Mouse (Mus musculus): ENCODE measurements around the gene Ddb1.

The Ddb1 gene

DNA sequence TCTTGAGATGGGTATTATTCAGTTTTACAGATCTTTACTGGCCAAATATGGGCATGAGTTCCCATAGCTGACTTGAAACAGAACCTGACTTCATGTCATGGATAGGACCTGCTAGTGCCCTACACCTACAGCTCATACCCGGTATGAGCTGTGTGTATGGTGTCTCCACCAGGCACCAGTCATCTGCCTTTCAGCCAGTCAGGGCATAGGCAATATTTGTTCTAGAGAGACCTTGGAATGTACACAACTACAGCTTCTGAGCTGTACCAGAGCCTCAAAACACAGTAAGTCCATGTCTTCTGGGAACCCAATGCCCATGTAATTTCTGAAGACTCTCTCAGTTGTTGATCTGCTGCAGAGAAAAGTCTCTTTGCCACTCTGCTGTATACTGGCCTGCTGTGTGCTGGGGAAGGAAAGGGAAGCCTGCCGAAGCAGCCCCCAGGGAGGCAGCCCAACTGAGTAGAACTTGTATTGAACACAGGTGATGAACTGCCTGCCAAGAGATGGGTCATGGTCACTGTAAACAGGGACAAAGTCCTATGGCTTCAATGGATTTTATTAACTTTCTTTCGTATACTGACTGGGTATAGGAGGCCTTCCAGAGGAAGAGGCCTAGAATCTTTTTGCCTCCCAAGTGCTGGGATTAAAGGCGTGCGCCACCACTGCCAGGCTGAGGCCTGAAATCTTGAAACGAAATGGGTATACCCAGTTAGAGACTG is 13.3 kb upstream of the Ddb1 start:
- DNase-seq (ENCODE audit: low spot score) = no peak

DNA sequence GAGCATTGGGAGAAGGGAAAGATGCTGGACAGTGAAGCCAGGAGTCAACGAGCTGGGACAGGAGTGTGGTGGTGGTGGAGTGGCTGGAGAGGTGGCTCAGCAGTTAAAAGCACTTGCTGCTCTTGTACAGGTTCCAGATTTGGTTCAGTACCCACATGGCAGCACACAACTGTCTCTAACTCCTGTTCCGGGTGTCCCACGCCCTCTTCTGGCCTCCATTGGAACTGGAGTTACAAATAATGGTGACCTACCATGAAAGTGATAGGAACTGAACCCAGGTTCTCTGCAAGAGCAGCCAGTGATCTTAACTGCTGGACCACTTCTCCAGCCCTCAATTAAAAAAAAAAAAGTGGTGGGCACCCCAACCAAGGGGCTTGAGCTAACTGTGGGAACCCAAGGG is 6.9 kb upstream of the Ddb1 start:
- peak; percentile 32 for DNase-seq (ENCODE audit: low spot score)

DNA sequence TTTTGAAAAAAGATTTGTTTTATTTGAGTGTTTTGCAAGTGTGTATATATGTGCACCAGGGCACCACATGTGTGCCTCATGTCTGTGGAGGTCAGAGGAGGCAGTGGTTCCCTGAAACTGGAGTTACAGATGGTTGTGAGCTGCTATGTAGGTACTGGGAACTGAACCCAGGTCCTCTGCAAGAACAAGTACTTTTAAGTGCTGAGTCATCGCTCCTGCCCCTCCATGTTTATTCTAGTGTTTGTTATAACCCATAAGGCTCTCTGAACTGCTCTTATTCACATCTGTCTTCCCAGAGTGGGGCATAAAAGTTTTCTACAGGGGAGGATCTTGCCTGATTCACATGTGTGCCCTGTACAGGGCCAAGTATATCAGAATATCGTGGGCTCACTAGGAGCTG is 5.5 kb upstream of the Ddb1 start:
- DNase-seq (ENCODE audit: low spot score) = no peak

DNA sequence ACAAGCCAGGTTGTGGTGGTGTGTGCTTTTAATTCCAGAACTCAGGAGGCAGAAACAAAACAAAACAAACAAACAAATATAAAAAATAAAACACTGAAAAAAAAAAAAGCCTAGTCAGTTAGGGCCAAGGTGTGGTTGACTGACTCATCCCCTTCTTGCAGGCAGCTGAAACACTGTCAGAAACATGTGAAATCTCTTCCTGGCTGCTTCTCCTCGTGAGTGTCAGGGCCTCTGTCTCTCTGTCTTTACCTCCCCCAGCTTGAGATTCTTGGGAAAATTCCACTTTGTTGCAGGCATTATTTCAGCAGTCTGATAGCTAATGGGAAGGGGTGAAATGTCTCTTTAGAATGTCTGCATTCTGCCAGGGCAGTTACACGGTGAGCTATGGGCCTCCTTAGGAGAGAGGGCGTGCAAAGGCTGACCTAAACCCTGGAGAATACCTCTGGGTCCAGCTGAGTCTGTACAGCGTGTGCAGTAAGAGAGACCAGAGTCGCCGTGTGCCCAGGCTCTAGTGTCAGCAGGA is 2.8 kb upstream of the Ddb1 start:
- no peak for DNase-seq (ENCODE audit: low spot score)

DNA sequence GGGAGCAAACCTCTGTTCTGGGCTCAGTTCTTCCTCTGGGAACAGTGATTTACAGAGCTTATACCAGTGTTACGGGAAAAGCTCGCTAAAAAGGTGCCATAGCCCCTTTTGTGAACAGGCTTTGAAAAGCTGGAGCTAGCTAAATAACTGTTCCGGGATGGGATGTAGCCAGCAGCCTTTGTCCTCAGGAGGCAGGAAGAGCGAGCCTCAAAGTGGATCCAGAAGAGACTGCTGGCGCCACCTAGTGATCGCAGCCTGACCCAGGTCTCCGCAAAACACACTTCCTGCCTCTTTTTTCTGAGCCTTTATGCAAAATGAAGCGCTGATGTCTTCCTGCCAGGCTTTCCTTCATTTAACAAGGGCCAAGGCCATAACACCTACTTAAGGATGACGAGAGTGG is 2.3 kb upstream of the Ddb1 start:
- peak; percentile 91 for DNase-seq (ENCODE audit: low spot score)

DNA sequence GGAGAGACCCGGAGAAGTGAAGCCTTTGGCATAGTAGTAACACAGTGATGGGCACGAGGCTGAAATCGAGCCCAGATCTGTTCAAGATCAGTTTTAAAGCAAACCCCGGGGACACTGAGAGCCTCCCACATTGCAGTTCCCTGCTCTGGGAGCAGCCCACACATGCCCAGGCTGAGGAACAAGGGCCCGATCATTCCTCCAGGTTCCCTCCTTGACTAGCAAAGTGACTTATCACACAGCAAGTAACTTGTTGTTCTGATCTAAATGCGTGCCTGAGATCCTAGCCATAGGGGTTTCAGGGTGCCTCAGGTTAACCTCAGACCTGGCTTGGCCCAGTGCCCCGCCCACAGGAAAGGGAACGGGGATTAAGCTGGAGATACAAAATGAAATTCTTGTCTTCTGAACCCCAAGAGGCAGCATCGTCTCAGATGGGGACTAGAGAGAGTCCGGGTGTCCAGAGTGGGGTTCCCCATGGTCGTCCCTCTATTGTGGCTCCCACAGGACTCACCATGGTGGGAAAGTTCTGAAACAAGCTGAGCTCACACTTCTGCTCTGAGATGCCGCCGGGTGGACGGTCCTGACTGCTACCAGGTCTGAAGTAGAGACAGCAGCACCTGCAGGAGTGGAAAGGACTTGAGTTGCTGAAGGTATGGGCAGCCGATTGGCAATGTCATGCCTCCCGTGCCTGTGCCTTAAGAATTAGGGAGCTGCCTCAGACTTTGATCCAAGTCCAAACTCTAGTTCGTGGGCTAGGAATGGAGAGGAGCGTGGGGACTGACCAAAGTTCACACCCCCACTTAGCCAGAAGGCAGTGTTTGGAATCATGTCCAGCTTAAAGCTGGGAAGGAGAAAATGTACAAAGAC is 1.2 kb upstream of the Ddb1 start:
- DNase-seq (ENCODE audit: low spot score) = no peak

DNA sequence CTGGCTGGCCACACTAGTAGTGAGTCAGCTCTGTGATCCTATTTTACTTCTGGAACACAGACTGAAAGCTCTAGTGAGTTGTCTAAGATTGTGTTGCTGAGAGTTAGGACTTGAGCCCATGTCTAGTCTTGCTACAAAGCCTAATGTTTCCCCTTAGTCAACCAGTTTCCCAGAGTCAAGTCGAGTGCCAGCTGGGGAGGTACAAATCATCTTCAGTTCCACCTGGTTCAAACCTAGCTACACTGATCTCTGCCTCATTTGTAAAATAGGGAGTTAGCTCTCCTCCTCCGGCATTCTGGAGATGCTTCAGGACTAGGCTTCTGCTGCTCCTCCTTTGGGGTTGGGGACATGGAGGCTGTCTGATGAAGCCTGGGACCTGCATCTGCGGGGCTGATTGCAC is 593 bp upstream of the Ddb1 start:
- DNase-seq (ENCODE audit: low spot score) = no peak

DNA sequence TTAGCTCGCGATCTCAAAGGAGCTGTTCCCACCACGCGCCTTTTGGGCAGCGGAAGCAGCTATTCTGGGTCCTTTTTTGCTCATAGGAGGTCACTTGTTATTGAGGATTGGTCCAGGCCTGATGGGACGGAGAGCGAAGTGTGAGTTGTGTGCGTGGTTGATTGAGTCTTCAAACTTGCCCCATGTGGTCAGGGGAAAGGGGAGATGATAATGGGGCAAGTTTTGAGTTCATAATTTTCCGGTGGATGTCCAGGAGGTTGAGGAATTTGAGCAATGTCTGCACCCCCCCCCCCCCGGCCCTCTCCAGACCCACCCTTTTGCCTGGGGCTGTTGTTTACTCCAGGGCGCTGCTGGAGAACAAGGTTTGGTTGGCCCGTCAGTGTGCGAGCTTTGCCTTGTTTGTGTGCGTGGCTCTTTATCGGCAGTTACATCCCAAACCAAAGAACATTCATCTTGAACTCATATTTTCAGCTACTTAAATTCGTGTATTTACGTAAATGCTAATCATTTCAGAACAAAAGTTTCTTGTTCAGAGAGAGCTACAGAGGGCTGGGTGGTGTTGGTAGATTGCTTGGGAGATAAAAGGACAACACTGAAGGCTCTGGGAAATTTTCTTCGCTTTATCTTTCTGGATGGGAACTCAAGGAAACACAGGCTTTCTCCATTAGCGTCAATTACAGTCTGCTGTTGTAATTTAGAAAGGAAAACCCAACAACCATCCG is 935 bp downstream of the Ddb1 start:
- DNase-seq (ENCODE audit: low spot score) = no peak

DNA sequence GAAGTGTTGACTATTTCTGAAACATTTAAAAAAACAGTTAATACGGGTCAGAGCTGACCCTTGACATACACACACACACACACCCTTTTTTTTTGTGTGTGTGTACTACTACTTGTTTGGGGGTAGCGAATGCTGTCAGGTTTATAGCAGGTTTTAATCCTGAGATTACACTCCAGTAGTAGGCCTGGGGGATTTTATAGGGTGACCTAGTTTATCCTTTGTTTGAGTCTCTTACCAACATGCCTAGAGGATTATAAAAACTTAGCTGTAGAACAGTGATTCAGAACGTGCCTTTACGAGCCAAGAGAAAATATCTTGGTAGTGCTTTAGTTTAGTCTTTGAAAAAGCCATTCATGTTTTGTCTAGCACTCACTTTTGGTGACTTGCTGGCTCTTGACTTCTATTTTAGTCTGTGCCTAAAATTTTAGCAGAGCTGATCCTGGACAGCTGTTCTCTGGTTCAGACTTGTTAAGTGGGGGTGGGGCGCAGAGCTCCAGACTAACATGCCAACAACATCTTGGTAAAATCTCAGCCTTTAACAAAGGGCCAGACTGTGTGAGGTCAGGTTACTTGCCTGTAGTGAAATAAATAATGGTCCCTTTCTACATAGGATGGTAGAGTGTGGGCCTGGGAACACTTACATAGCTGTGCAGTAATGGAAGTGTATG is 3.6 kb downstream of the Ddb1 start:
- no peak for DNase-seq (ENCODE audit: low spot score)

DNA sequence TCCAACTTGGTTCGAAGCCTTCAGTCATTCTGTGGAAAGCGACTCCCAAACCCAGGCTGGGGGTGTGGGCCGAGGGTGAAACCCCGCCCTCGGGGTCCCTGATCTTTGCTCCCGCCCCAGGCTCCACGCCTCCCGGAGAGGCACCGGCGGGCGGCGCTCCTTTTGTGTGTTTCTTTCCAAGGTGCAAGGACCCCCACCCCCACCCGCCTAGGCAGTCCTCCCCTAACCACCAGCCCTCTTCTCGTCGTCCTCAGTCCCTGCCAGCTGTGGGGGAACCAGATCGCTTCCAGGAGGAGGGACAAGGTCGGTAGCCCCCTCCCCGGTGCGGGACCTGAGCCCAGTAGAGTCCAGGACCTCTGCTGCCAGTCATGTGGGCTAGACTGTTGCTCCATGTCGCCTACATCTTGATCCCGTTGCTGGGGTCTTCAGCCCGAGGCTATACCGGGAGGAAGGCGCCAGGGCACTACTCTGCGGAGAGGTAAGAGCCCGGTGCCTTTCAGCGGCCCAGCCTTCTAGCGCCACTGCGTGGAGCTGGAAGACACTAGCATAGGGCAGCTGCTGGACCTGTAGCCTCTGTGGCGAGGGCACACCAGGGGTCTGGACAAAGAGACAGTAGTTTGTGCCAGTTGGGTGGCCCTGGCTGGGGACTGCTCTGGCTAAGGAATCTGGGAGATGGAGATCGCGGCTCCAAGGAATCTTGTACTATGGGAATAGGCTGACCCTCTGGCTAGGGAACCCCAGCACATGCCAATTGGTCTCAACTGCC is 29.2 kb downstream of the Ddb1 start, which contains the start of gene Vwce:
Gene Vwce, plus strand, starts transcription at position 108 of the 766 bp plus-strand sequence.
- DNase-seq (ENCODE audit: low spot score) = peak; percentile 33

DNA sequence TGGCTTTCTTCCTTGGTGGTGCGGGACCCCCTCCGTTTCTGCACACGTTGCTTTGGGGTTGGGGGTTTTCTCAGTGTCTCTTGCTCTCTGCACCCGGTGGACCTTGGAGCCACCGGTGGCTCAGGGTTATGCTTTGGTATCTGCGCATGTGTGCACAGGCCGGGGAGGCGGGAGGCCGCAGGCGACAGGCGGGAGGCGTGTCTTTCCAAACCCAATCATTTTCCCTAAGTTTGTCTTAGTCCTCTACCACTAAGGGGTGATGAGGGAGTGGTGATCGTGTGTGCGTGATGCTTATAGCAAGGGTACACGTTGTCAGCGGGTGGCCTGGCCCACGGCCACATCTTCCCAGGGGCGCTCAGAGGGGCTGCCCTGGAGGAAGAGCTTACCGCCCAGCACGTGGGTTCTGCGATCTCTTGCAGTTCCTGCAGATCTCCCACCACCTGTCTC is 29.8 kb downstream of the Ddb1 start:
- DNase-seq (ENCODE audit: low spot score) = peak; percentile 69

DNA sequence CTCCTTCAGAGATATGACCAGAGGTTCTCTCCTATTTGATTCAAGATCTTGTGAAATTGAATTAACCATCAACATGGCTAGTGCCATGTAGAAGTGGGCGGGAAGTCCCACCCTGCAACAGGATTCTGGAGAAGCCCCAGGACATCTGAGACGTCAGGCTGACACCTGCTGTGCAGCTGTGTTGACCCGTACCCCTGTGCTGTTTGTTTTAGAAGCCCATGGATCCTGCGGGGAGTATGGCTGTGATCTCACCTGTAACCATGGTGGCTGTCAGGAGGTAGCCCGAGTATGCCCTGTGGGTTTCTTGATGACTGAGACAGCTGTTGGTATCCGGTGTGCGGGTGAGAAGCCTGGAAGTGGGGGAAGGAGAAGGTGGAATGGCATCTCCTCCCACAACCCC is 32.7 kb downstream of the Ddb1 start:
- no peak for DNase-seq (ENCODE audit: low spot score)

DNA sequence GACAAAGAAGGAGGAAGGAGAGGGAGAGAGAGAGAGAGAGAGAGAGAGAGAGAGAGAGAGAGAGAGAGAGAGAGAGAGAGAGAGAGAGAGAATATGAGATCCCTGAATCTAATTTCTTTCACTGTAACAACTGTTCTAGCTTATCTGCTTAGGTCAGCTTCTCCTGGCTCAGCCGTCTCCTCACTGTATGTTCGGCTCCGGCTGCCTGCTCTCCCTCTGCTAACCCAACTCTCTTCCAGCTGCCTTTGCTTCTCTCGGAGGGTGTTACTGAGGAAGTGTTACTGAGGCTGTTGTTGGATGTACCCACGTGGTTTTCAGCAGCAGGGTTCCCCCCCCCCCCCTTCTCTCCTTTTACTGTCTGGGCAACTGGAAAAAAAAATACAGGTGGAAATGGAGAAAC is 35.0 kb downstream of the Ddb1 start:
- DNase-seq (ENCODE audit: low spot score) = no peak

DNA sequence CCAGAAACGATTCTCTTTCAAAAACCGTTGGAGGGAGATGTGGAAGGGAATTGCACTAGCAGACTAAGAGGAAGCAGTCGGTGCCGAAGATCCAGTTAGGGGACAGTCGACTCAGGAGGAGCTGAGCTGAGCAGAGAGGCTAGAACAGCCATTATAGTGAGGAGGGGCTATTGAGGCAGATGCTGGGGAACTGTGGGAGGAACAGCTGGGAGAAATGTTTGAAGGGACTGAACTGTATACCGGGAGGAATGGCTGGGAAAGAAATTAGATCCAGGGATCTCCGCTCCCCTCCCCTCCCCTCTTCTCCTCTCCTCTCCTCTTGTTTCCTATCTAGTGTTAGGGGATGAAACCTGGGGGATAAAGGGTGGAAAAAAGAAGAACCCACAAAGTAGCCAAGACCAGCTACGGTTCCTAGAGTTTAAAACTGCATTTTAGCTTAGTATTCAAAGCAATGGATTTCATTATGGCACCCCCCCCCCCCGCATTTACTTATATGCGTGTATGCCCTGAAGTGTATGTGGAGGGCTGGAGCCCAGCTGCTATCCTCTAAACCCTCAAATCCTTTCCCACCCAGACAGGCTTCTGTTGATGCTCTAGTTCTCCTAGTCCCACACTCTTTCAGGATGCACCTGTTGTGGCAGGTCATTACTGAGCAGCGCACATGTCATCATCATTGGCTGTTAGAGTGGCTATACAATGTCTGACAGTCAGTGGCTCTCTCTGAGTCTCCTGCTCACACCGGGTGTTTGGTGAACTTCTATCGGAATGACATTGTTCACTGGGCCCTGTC is 35.7 kb downstream of the Ddb1 start:
- no peak for DNase-seq (ENCODE audit: low spot score)

DNA sequence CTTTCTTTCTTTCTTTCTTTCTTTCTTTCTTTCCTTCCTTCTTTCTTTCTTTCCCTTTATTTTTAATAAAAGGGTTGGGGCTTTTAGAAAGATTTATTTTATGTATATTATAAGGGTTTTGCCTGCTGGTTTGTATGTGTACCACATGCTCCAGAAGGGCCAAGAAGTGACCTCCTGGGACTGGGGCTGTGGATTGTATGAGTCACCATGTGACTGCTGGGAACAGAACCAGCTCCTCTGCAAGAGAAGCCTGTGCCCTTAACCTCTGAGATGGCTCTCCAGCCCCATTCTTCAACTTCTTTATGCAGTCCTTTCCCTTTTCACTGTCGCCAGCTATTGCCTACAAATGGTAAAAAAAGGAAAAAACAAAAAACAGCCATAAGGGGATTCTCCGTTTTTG is 40.5 kb downstream of the Ddb1 start:
- DNase-seq (ENCODE audit: low spot score) = no peak

DNA sequence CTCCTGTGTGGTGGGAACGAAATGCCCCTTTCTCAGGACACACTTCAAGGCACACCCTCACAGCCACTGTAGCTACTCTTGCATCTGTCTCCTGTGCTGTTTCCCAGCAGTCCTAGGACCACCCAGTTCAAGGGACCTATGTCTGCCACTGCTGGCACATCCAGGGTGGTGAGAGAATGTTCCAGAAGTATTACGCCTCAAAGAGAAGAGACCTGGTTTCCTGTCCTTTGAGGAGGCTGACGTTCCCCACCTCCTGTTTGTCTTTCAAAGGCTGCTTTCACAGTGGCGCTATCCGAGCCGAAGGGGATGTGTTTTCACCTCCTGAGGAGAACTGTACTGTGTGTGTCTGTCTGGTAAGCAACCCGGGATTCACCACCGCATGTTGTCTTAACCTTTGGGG is 43.0 kb downstream of the Ddb1 start:
- DNase-seq (ENCODE audit: low spot score) = no peak

DNA sequence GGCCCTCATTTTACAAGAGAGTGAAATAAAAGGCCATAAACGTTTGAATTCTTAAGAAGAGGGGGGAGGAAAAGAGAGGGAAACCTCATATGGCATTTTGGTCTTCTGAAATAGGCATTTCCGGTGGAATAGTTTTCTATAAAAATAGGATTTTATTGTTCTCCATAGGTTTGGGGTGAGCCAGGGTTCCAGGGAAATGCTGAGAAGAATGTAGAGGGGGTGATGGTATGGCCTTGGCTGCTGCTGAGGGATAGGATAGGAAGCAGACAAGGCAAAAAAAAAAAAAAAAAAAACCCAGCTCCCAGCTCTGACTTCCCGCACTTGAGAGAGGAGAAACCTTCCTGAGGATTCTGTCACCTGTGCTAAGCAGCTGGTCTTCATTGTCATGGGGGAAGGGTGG is 50.9 kb downstream of the Ddb1 start:
- no peak for DNase-seq (ENCODE audit: low spot score)

DNA sequence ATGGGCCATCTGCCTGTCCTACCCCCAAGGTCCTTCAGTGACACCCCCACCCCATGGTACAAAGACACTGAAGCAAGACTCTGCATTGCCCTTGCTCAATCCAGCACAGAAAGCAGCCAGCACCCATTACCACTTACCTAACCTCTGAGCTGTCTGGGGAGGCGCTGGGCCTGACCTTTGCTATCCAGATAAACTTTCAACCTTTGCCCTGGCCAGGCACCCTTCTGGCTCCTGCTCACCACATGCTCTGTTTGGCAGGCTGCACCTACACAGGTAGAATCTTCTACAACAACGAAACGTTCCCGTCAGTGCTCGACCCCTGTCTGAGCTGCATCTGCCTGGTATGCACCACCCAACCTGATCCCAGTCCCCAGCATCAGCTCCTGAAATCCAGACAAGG is 52.6 kb downstream of the Ddb1 start:
- no peak for DNase-seq (ENCODE audit: low spot score)

DNA sequence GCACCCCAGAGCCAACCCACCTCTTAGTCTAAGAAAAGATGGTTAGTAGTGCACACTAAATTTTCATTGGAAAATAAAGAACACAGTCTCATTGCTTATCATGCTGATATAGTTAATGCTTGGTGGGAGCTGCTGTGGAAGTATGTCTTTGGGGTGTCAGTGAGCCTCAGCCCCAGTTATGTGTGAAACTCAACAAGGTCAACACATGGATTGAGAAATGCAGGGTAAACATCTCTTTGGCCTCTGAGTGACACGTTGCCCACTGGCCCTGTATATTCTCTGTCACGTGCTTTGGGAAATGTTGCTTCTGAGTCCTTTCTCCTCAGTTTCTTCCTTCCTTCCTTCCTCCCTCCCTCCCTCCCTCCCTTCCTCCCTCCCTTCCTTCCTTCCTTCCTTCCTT is 53.3 kb downstream of the Ddb1 start:
- DNase-seq (ENCODE audit: low spot score) = no peak

DNA sequence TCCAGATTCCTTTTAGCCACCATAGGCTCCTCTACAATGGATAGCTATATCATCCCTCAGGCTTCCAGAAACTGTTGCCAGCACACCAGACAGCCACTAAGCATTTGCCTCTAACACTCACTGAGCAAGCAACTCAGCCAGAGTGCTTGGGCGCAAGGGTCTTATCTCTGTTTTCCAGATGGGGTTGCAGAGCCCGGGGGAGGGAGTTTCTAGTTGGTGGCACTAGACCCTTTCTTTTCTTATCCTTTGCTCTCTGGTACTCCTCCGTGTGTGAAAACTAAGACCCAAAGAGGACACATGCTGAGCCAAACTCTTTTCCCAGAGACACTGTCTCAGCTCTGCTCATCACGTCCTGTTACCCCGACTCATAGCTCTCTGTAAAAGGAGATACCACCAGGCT is 56.2 kb downstream of the Ddb1 start:
- no peak for DNase-seq (ENCODE audit: low spot score)

Measured in layer of hippocampus, adult 11-12 months (tissue).